Mouse (Mus musculus) megakaryocyte-erythroid progenitor cell, adult 5 weeks (primary cell): Measurements from ENCODE around the gene Mbnl1. TPM values are rescaled to one million over a fixed set of nuclear protein-coding genes. Genes with fewer than 3 reads are reported as not detected.

ENCODE experiments used
- polyA plus RNA-seq: library from polyadenylated mRNA; stranded (reverse); fragments of >175 nt; gene quantifications from 2 replicates; pipeline ENCODE4 v1.2.3, GENCODE M21; 2012

Mbnl1 gene
- polyA plus RNA-seq, result 90.5 and 111 TPM in 2 replicates

GRCm38 (mm10) chr3:60472681-60473177 lies at the start of gene Mbnl1:
Mbnl1 (plus strand) TSS chr3:60472830.

